8 mouse cellular contexts compared by ENCODE assay signal in genomic region chr7:128460131-128460864, GRCm38 (mm10). TPM values are rescaled to one million over a fixed set of nuclear protein-coding genes. Genes with fewer than 3 reads are reported as not detected.
A peak's percentile ranks its signal among the peaks of the same experiment; 100 is the strongest.
DNase-seq lines count a peak whose midpoint lies in the region; ATAC-seq and TF ChIP-seq lines count a peak whose summit lies in the region.

No protein-coding gene starts in this region.

- peak overlapping the region; percentile 99 for H3K4me3 ChIP-seq in megakaryocyte, embryonic 14.5 days (replicated peaks)
- H3K4me3 ChIP-seq in heart, adult 2 months = peak overlapping the region; percentile 57
- peak overlapping the region; percentile 86 for H3K4me3 ChIP-seq in kidney, embryonic 14.5 days (ENCODE audit: low read length)
- H3K4me3 ChIP-seq in liver, embryonic 11.5 days (ENCODE audit: low read depth, low read length) = peak overlapping the region; percentile 98
- peak overlapping the region; percentile 71 for H3K4me3 ChIP-seq in neural tube, embryonic 11.5 days (ENCODE audit: low read depth, low read length)

- peaks cover 4% of the 10 kb centered on the region for H3K36me3 ChIP-seq in megakaryocyte, embryonic 14.5 days (replicated peaks; ENCODE audit: low read length)
- peaks cover 9% of the 10 kb centered on the region for H3K36me3 ChIP-seq in heart, adult 2 months (ENCODE audit: control insufficient read depth, insufficient read depth, low read length)
- H3K36me3 ChIP-seq in kidney, embryonic 14.5 days (ENCODE audit: control insufficient read depth, insufficient read depth, low read length) = no peaks in the 10 kb centered on the region
- no peaks in the 10 kb centered on the region for H3K36me3 ChIP-seq in liver, embryonic 11.5 days (ENCODE audit: control insufficient read depth, insufficient read depth, low read length)
- no peaks in the 10 kb centered on the region for H3K36me3 ChIP-seq in neural tube, embryonic 11.5 days (ENCODE audit: control insufficient read depth, insufficient read depth, low read length)

- no peaks in the 10 kb centered on the region for H3K9me3 ChIP-seq in megakaryocyte, embryonic 14.5 days
- no peaks in the 10 kb centered on the region; the same call in 1 of the 2 replicates for H3K9me3 ChIP-seq in kidney, embryonic 14.5 days (ENCODE audit: control insufficient read depth, low read length)
- H3K9me3 ChIP-seq in liver, embryonic 11.5 days (ENCODE audit: control insufficient read depth, low read length) = no peaks in the 10 kb centered on the region
- no peaks in the 10 kb centered on the region for H3K9me3 ChIP-seq in neural tube, embryonic 11.5 days (ENCODE audit: control insufficient read depth, low read length)

- H3K4me1 ChIP-seq in megakaryocyte, embryonic 14.5 days = peaks cover 37% of the 10 kb centered on the region
- peaks cover 5% of the 10 kb centered on the region for H3K4me1 ChIP-seq in heart, adult 2 months (ENCODE audit: control insufficient read depth, insufficient read depth, low read length)
- peaks cover 9% of the 10 kb centered on the region; the same call in 1 of the 2 replicates for H3K4me1 ChIP-seq in kidney, embryonic 14.5 days (ENCODE audit: control insufficient read depth, insufficient read depth, low read length)
- H3K4me1 ChIP-seq in liver, embryonic 11.5 days (replicated peaks; ENCODE audit: control insufficient read depth, insufficient read depth, low read length) = peaks cover 18% of the 10 kb centered on the region
- H3K4me1 ChIP-seq in neural tube, embryonic 11.5 days (ENCODE audit: control insufficient read depth, insufficient read depth, low read length) = peaks cover 4% of the 10 kb centered on the region; the same call in 1 of the 2 replicates

- H3K79me2 ChIP-seq in heart, adult 2 months (replicated peaks; ENCODE audit: control insufficient read depth, insufficient read depth, low read length) = no peaks in the 10 kb centered on the region; the same call in 1 of the 2 replicates

- no peak for TF ChIP-seq CTCF in heart, adult 2 months (IDR thresholded peaks at IDR 0.05)

- no peak for ATAC-seq in megakaryocyte, adult 5-6 weeks (ENCODE audit: poor library complexity, severe bottlenecking)
- ATAC-seq in kidney, embryonic 14.5 days (ENCODE audit: low FRiP score, low TSS enrichment) = peak; percentile 9
- ATAC-seq in liver, embryonic 11.5 days (replicated peaks; ENCODE audit: low FRiP score) = no peak
- no peak; the same call in 1 of the 2 replicates for ATAC-seq in neural tube, embryonic 11.5 days (ENCODE audit: insufficient read depth, low FRiP score, low TSS enrichment)

- peak overlapping the region; percentile 81 for H3K9ac ChIP-seq in heart, adult 2 months (ENCODE audit: low read depth, low read length)
- peak overlapping the region; percentile 89 for H3K9ac ChIP-seq in kidney, embryonic 14.5 days (ENCODE audit: low read depth, low read length)
- peak overlapping the region; percentile 97 for H3K9ac ChIP-seq in liver, embryonic 11.5 days (ENCODE audit: low read depth, low read length)
- H3K9ac ChIP-seq in neural tube, embryonic 11.5 days (ENCODE audit: low read length) = peak overlapping the region; percentile 82

- intact Hi-C loops in heart, adult 2 months (cut with DNase I) = loop anchor here (2.0 to 5.0 kb wide), 4 partner anchors 41 to 223 kb away; partner anchors contain the start of genes 9130023H24Rik, Armc5, Bag3 and Inpp5f

- peak overlapping the region; percentile 71 for H3K4me2 ChIP-seq in kidney, embryonic 14.5 days (replicated peaks; ENCODE audit: low read depth, low read length)
- H3K4me2 ChIP-seq in liver, embryonic 11.5 days = peak overlapping the region; percentile 94
- peak overlapping the region; percentile 92 for H3K4me2 ChIP-seq in neural tube, embryonic 11.5 days (ENCODE audit: low read depth)

- TF ChIP-seq POLR2A in heart, adult 2 months (IDR thresholded peaks at IDR 0.05; ENCODE audit: insufficient read depth, low read depth, low read length) = no peak

- TF ChIP-seq EP300 in heart, adult 2 months (IDR thresholded peaks at IDR 0.05; ENCODE audit: insufficient read depth, low read depth, low read length) = no peak

- WGBS in heart, adult 2 months = under 1% methylated on average over 36 of the region's 36 CpGs
- 1% methylated on average over 36 of the region's 36 CpGs for WGBS in kidney, embryonic 14.5 days
- under 1% methylated on average over 36 of the region's 36 CpGs for WGBS in liver, embryonic 11.5 days
- under 1% methylated on average over 36 of the region's 36 CpGs for WGBS in neural tube, embryonic 11.5 days

- peak; percentile 62 for DNase-seq in embryo, embryonic 10.5 days (ENCODE audit: low spot score)
- DNase-seq in heart, adult 2 months = peak; percentile 49 to 64
- peak; percentile 69 for DNase-seq in liver, embryonic 11.5 days (ENCODE audit: low spot score)
- peak; percentile 54 for DNase-seq in neural tube, embryonic 11.5 days (ENCODE audit: low spot score)
- DNase-seq in thymus, adult 18-20 months = peak; percentile 34 to 48

- H3K27me3 ChIP-seq in megakaryocyte, embryonic 14.5 days (replicated peaks) = no peaks in the 10 kb centered on the region
- H3K27me3 ChIP-seq in heart, adult 2 months (ENCODE audit: control insufficient read depth, insufficient read depth, low read length) = no peaks in the 10 kb centered on the region
- no peaks in the 10 kb centered on the region for H3K27me3 ChIP-seq in kidney, embryonic 14.5 days (ENCODE audit: control insufficient read depth, insufficient read depth, low read length)
- no peaks in the 10 kb centered on the region for H3K27me3 ChIP-seq in liver, embryonic 11.5 days (replicated peaks; ENCODE audit: control insufficient read depth, insufficient read depth, low read length)
- H3K27me3 ChIP-seq in neural tube, embryonic 11.5 days (ENCODE audit: control insufficient read depth, insufficient read depth, low read length) = no peaks in the 10 kb centered on the region

- H3K27ac ChIP-seq in heart, adult 2 months = peak overlapping the region; percentile 100
- peak overlapping the region; percentile 92 for H3K27ac ChIP-seq in kidney, embryonic 14.5 days (ENCODE audit: low read depth, low read length)
- peak overlapping the region; percentile 93 for H3K27ac ChIP-seq in liver, embryonic 11.5 days (ENCODE audit: low read depth, low read length)
- peak overlapping the region; percentile 77; the same call in 1 of the 2 replicates for H3K27ac ChIP-seq in neural tube, embryonic 11.5 days (ENCODE audit: low read depth, low read length)

RNA-seq across cellular contexts. Expression of gene Tial1, which starts 1.2 kb away (rescaled TPM):
- polyA plus RNA-seq in megakaryocyte, embryonic 14.5 days (2012; ENCODE audit: insufficient read depth, low replicate concordance) = 63.5 and 82.1 TPM in 2 replicates
- total RNA-seq in megakaryocyte, adult 5-6 weeks (2015) = 166 and 174 TPM in 2 replicates
- total RNA-seq in megakaryocyte, adult 5-6 weeks (2017) = 48.4 and 59.1 TPM in 2 replicates
- 10 to 100 TPM; 42.8 to 43.4 TPM for total RNA-seq in heart, adult 2 months (2021)
- polyA plus RNA-seq in heart, adult 2 months (2012; rRNA removed) = 18.4 and 32.9 TPM in 2 replicates
- 40.0 and 41.0 TPM in 2 replicates for polyA plus RNA-seq in kidney, embryonic 14.5 days (2014; fragmentation: Nextera tagmentation; extraction: Ambion mirVana)
- 34.0 and 34.8 TPM in 2 replicates for polyA plus RNA-seq in liver, embryonic 11.5 days (2014; fragmentation: Nextera tagmentation; extraction: Ambion mirVana)
- polyA plus RNA-seq in neural tube, embryonic 11.5 days (2014; fragmentation: Nextera tagmentation; extraction: Ambion mirVana) = 32.2 and 39.8 TPM in 2 replicates

RNA-seq across cellular contexts. Expression of gene Rgs10, which starts 41.7 kb away (rescaled TPM):
- polyA plus RNA-seq in megakaryocyte, embryonic 14.5 days (2012; ENCODE audit: insufficient read depth, low replicate concordance) = 650 and 1,157 TPM in 2 replicates
- 155 and 159 TPM in 2 replicates for total RNA-seq in megakaryocyte, adult 5-6 weeks (2015)
- total RNA-seq in megakaryocyte, adult 5-6 weeks (2017) = 158 and 165 TPM in 2 replicates
- total RNA-seq in heart, adult 2 months (2021) = 10 to 100 TPM in 1 of 2 experiments, 1 to 10 TPM in 1; 9.8 to 14.3 TPM
- 4.8 and 5.0 TPM in 2 replicates for polyA plus RNA-seq in heart, adult 2 months (2012; rRNA removed)
- polyA plus RNA-seq in kidney, embryonic 14.5 days (2014; fragmentation: Nextera tagmentation; extraction: Ambion mirVana) = 7.6 and 8.7 TPM in 2 replicates
- polyA plus RNA-seq in liver, embryonic 11.5 days (2014; fragmentation: Nextera tagmentation; extraction: Ambion mirVana) = 88.1 and 88.2 TPM in 2 replicates
- polyA plus RNA-seq in neural tube, embryonic 11.5 days (2014; fragmentation: Nextera tagmentation; extraction: Ambion mirVana) = 12.4 and 12.7 TPM in 2 replicates
